Mouse (Mus musculus) layer of hippocampus, adult 9-11 months (tissue): ENCODE results near the gene Plcd4.
"Not testable (repeated sequence)": the region's sequence is repeated elsewhere in the genome, so short reads cannot be mapped to it uniquely, and the experiment has no call there.

ENCODE experiments used
- DNase-seq: peaks from one replicate; pipeline ENCODE4 v3.0.0; 2022

Gene Plcd4

GRCm38 (mm10) chr1:74542451-74542961 lies at the start of gene Plcd4:
Gene Plcd4, plus strand, starts transcription at chr1:74542888.
- DNase-seq = peak; percentile 19

GRCm38 (mm10) chr1:74501106-74501505 lies 41.6 kb upstream of the Plcd4 start:
- DNase-seq = no peak

- no peak for DNase-seq
Measured at GRCm38 (mm10) chr1:74505393-74505720, 37.3 kb upstream of the Plcd4 start.

- DNase-seq = peak; percentile 100
Measured at GRCm38 (mm10) chr1:74505721-74506464, 36.8 kb upstream of the Plcd4 start, which contains the start of gene Cnot9. Gene Cnot9, plus strand, starts transcription at chr1:74506058.

- peak; percentile 17 for DNase-seq
Measured at GRCm38 (mm10) chr1:74506471-74506881, 36.2 kb upstream of the Plcd4 start.

GRCm38 (mm10) chr1:74507780-74508179 lies 34.9 kb upstream of the Plcd4 start:
- DNase-seq = no peak

GRCm38 (mm10) chr1:74511306-74511705 lies 31.4 kb upstream of the Plcd4 start:
- DNase-seq = no peak

GRCm38 (mm10) chr1:74512999-74513398 lies 29.7 kb upstream of the Plcd4 start:
- not testable (repeated sequence) for DNase-seq

- DNase-seq = no peak
Measured at GRCm38 (mm10) chr1:74519875-74520274, 22.8 kb upstream of the Plcd4 start.

GRCm38 (mm10) chr1:74524746-74525145 lies 17.9 kb upstream of the Plcd4 start:
- DNase-seq = no peak

- no peak for DNase-seq
Measured at GRCm38 (mm10) chr1:74528589-74528988, 14.1 kb upstream of the Plcd4 start.

- peak; percentile 84 for DNase-seq
Measured at GRCm38 (mm10) chr1:74538650-74539049, 4.0 kb upstream of the Plcd4 start.

- no peak for DNase-seq
Measured at GRCm38 (mm10) chr1:74544184-74544583, 1.5 kb downstream of the Plcd4 start, which contains the start of gene Usp37. Gene Usp37, minus strand, starts transcription at chr1:74544284.

- DNase-seq = no peak
Measured at GRCm38 (mm10) chr1:74559061-74559460, 16.4 kb downstream of the Plcd4 start.

GRCm38 (mm10) chr1:74565834-74566233 lies 23.1 kb downstream of the Plcd4 start:
- no peak for DNase-seq

- DNase-seq = no peak
Measured at GRCm38 (mm10) chr1:74569739-74570719, 27.3 kb downstream of the Plcd4 start.

- no peak for DNase-seq
Measured at GRCm38 (mm10) chr1:74582621-74583020, 39.9 kb downstream of the Plcd4 start.

- DNase-seq = no peak
Measured at GRCm38 (mm10) chr1:74584616-74585398, 42.1 kb downstream of the Plcd4 start.

GRCm38 (mm10) chr1:74587233-74587772 lies 44.6 kb downstream of the Plcd4 start:
- DNase-seq = peak; percentile 68

GRCm38 (mm10) chr1:74587773-74588445 lies 45.2 kb downstream of the Plcd4 start, which contains the start of the genes Zfp142 and Bcs1l:
Gene Zfp142, minus strand, starts transcription at chr1:74588246.
Gene Bcs1l, plus strand, starts transcription at chr1:74588289.
- DNase-seq = peak; percentile 99

GRCm38 (mm10) chr1:74594434-74594833 lies 51.7 kb downstream of the Plcd4 start:
- no peak for DNase-seq
